Mouse (Mus musculus): ENCODE results near the gene Exoc3l. TPM values are rescaled to one million over a fixed set of nuclear protein-coding genes. Genes with fewer than 3 reads are reported as not detected.
A peak's percentile ranks its signal among the peaks of the same experiment; 100 is the strongest.

Gene Exoc3l
- polyA plus RNA-seq, 1 experiment from 2014 or later: 10.5 TPM

DNA sequence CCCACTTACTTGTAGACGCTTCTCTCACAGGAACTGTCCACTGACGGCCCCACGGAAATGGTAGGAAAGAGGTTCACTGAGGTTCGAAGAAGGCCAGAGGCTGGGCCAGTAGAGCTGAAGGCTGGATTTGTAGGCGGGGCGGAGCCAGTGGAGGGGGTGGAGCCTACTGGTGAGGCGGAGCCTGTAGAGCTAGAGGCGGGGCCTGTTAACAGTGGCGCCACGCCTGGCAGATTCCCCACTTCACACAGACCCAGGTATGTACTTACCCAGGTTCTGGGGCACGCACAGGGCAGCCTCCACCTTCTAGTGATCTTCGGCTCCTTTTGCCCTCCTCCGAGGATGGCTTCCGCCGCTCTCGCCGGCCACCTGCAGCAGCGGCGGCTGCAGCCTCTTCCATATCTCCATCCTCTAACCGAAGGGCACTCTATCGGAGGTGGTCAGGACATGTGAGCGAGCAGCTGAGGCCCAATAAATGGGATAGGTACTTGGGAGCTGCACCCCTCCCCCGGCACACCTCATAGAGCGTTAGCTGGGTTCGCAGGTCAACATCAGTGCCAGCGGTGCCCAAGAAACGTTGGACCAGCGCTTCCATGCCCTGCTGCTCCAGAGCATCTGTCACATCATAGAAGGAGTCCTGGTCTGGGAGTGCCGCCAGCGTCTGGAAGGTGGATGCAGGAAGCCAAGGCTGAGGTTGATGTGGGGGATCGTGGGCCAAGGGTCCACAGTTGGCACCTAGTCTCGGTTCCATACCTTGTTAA is 40.7 kb upstream of the Exoc3l start:
- peak overlapping the region; percentile 34 for H3K4me2 ChIP-seq (ENCODE audit: low read length)
- no peaks in the 10 kb centered on the region for H3K9me3 ChIP-seq (replicated peaks; ENCODE audit: control insufficient read depth, low read length, poor library complexity, severe bottlenecking)
- peak overlapping the region; percentile 38; the same call in 1 of the 2 replicates for H3K9ac ChIP-seq (ENCODE audit: low read depth, low read length)
- no peak overlapping the region for H3K27ac ChIP-seq (ENCODE audit: low read length)
- peaks cover 10% of the 10 kb centered on the region for H3K36me3 ChIP-seq (ENCODE audit: control insufficient read depth, insufficient read depth, low read length)
- peak; percentile 31 for ATAC-seq
- H3K4me1 ChIP-seq (ENCODE audit: control insufficient read depth, insufficient read depth, low read length): no peaks in the 10 kb centered on the region
- 50% methylated on average over 32 of the region's 32 CpGs for WGBS
- H3K4me3 ChIP-seq (ENCODE audit: low read depth, low read length): peak overlapping the region; percentile 16
- H3K27me3 ChIP-seq (ENCODE audit: control insufficient read depth, insufficient read depth, low read depth, low read length): no peaks in the 10 kb centered on the region

DNA sequence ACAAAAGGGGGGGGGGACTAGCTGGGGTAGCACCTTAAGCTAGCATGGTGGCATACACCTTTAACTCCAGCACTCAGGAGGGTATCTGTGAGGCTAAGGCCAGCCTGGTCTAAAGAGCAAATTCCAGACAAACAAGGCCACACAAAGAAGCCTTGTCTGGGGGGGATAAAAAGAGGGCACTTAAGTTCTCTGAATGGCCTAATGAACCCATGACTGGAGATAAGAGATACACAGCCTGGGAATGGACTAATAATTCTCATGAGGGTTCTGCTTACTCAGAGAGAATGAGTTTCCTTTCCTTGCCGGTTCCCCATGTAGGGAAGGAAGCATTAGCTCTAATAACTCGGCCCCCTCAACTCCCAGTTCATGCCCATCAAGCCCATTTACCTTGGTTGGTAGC is 36.6 kb upstream of the Exoc3l start:
- Histone ChIP-seq H3K4me1 (ENCODE audit: control insufficient read depth, insufficient read depth, low read length) (peaks cover under 1% of the 10 kb centered on the region), H3K9ac (ENCODE audit: low read depth, low read length) (no peak overlapping the region), H3K36me3 (ENCODE audit: control insufficient read depth, insufficient read depth, low read length) (peaks cover 39% of the 10 kb centered on the region), H3K4me3 (ENCODE audit: low read depth, low read length) (no peak overlapping the region), H3K4me2 (ENCODE audit: low read length) (no peak overlapping the region), H3K9me3 (replicated peaks; ENCODE audit: control insufficient read depth, low read length, poor library complexity, severe bottlenecking) (no peaks in the 10 kb centered on the region), H3K27me3 (ENCODE audit: control insufficient read depth, insufficient read depth, low read depth, low read length) (no peaks in the 10 kb centered on the region), H3K27ac (ENCODE audit: low read length) (no peak overlapping the region)
- 69% methylated on average over 2 of the region's 2 CpGs for WGBS
- ATAC-seq: no peak

DNA sequence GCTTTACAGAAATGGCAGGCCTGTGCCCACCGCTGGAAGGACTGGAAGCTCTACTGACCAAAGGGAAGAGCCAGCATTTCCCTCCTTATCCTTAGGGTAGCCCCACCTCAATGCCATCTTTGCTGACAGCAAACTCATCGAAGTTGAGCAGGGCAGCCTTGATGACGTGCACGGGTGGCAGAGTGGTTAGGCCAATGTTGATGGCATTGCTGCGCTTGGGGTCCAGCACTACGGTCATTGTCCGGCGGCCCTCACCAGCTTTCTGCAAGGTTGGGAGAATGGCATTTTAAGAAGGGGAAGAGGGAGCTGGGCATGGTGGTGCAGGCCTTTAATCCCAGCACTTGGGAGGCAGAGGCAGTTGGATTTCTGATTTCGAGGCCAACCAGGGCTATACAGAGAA is 36.0 kb upstream of the Exoc3l start:
- no peak overlapping the region for H3K4me2 ChIP-seq (ENCODE audit: low read length)
- ATAC-seq: no peak
- H3K9ac ChIP-seq (ENCODE audit: low read depth, low read length): no peak overlapping the region
- WGBS: 93% methylated on average over 9 of the region's 9 CpGs
- no peak overlapping the region for H3K27ac ChIP-seq (ENCODE audit: low read length)
- peaks cover 7% of the 10 kb centered on the region for H3K4me1 ChIP-seq (ENCODE audit: control insufficient read depth, insufficient read depth, low read length)
- H3K4me3 ChIP-seq (ENCODE audit: low read depth, low read length): no peak overlapping the region
- no peaks in the 10 kb centered on the region for H3K27me3 ChIP-seq (ENCODE audit: control insufficient read depth, insufficient read depth, low read depth, low read length)
- H3K36me3 ChIP-seq (ENCODE audit: control insufficient read depth, insufficient read depth, low read length): peaks cover 39% of the 10 kb centered on the region
- no peaks in the 10 kb centered on the region for H3K9me3 ChIP-seq (replicated peaks; ENCODE audit: control insufficient read depth, low read length, poor library complexity, severe bottlenecking)

DNA sequence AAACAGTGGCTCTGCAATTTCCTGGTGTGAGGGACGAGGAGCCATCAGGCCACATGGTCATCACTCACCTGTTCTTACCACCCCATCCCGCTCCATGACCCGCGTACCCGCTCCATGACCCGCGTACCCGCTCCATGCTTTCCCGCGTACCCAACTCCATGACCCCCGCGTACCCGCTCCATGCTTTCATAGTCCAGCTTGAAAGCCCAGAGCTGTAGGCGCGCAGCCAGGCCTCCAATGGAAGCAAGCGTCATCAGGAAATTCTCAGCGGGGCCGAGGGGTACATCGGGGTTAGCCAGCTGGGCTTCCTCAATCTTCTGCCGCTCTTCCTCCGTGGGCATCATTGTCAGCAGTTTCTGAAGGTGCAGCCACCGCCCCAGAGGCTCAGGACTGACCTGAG is 35.6 kb upstream of the Exoc3l start:
- Histone ChIP-seq H3K27me3 (ENCODE audit: control insufficient read depth, insufficient read depth, low read depth, low read length) (no peaks in the 10 kb centered on the region), H3K4me2 (ENCODE audit: low read length) (no peak overlapping the region), H3K4me3 (ENCODE audit: low read depth, low read length) (no peak overlapping the region), H3K9ac (ENCODE audit: low read depth, low read length) (no peak overlapping the region), H3K27ac (ENCODE audit: low read length) (no peak overlapping the region), H3K4me1 (ENCODE audit: control insufficient read depth, insufficient read depth, low read length) (peaks cover 7% of the 10 kb centered on the region), H3K36me3 (ENCODE audit: control insufficient read depth, insufficient read depth, low read length) (peaks cover 39% of the 10 kb centered on the region), H3K9me3 (replicated peaks; ENCODE audit: control insufficient read depth, low read length, poor library complexity, severe bottlenecking) (no peaks in the 10 kb centered on the region)
- ATAC-seq: no peak
- 96% methylated on average over 22 of the region's 22 CpGs for WGBS

DNA sequence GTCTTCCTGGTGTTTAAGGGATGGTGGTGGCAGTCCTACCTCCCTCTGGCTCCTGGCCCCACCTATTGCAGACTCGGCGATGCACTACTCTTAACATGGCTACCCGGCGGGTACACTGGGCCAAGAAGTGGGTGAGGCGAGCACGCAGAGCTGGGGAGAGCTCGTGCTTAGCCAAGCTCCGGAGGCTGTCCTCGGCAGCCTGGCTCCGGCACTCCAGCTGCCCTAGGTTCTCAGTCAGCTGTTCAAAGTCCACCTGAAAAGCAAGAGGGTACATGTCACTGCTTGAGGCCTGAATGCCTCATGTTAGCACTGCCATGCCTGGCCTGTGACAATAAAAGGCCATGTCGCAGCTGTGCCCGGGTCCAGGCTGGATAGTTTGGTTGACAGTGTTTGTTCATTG is 34.4 kb upstream of the Exoc3l start:
- 94% methylated on average over 12 of the region's 12 CpGs for WGBS
- Histone ChIP-seq H3K27ac (ENCODE audit: low read length) (no peak overlapping the region), H3K9ac (ENCODE audit: low read depth, low read length) (no peak overlapping the region), H3K4me3 (ENCODE audit: low read depth, low read length) (no peak overlapping the region), H3K4me2 (ENCODE audit: low read length) (no peak overlapping the region), H3K4me1 (ENCODE audit: control insufficient read depth, insufficient read depth, low read length) (peaks cover 10% of the 10 kb centered on the region), H3K27me3 (ENCODE audit: control insufficient read depth, insufficient read depth, low read depth, low read length) (no peaks in the 10 kb centered on the region), H3K36me3 (ENCODE audit: control insufficient read depth, insufficient read depth, low read length) (peaks cover 39% of the 10 kb centered on the region), H3K9me3 (replicated peaks; ENCODE audit: control insufficient read depth, low read length, poor library complexity, severe bottlenecking) (no peaks in the 10 kb centered on the region)
- no peak for ATAC-seq

DNA sequence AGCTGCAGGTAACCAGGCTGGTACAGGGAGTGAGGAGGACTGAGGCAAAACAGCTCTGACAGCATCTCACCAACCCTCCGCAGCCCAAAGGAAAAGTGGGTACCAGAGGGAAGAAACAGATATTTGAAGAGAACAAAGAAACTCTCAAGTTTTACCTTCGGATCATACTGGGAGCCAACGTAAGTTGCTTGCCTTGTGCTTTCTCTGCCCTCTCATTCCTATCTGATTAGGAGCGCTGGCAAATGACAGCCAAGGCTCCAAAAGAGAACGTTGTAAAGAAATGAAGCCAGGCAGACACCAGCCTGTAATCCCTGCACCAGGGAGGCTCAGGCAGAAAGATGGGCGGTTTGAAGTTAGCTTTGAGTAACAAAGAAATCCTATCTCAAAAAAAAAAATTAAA is 31.1 kb upstream of the Exoc3l start:
- Histone ChIP-seq H3K9me3 (replicated peaks; ENCODE audit: control insufficient read depth, low read length, poor library complexity, severe bottlenecking) (no peaks in the 10 kb centered on the region), H3K4me1 (ENCODE audit: control insufficient read depth, insufficient read depth, low read length) (peaks cover 17% of the 10 kb centered on the region), H3K27me3 (ENCODE audit: control insufficient read depth, insufficient read depth, low read depth, low read length) (no peaks in the 10 kb centered on the region), H3K36me3 (ENCODE audit: control insufficient read depth, insufficient read depth, low read length) (peaks cover 33% of the 10 kb centered on the region), H3K4me2 (ENCODE audit: low read length) (peak overlapping the region; percentile 60), H3K9ac (ENCODE audit: low read depth, low read length) (peak overlapping the region; percentile 68), H3K27ac (ENCODE audit: low read length) (no peak overlapping the region), H3K4me3 (ENCODE audit: low read depth, low read length) (peak overlapping the region; percentile 66)
- 43% methylated on average over 6 of the region's 6 CpGs for WGBS
- ATAC-seq: no peak

DNA sequence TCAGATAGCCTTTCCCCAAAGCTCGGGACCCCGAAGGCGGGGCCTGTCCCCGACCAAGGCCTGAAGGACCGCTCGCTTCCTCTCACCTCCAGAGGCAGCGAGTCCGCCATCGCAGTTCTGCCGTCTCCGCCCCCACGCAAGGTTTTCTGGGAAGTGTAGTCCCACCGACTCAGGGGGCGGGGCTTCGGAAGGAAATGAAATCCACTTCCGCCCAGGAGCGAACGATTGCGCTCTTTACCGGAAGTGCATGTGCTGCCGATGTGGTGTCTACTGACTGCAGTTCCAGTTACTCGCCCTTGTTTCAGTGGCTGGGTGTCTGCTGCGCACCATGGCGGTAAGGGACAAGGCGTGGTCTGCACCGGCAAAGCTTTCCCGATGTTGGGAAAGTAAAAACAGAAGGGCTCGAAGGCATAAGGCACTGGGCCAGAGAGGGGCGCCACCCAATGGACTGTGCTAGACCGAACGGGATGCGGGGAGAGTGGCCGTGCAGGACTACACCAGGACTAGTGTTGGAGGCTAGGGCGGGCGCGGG is 30.3 kb upstream of the Exoc3l start, which contains the start of the genes Lrrc29 and Tmem208:
Lrrc29 (minus strand) TSS at position 138 of the 532 bp plus-strand sequence.
Tmem208 (plus strand) TSS at position 214 of the 532 bp plus-strand sequence.
- no peaks in the 10 kb centered on the region for H3K27me3 ChIP-seq (ENCODE audit: control insufficient read depth, insufficient read depth, low read depth, low read length)
- peak within 1 kb of the TSS; percentile 79 for H3K4me2 ChIP-seq (ENCODE audit: low read length)
- peak within 1 kb of the TSS; percentile 88 for H3K9ac ChIP-seq (ENCODE audit: low read depth, low read length)
- peaks cover 25% of the 10 kb centered on the region for H3K36me3 ChIP-seq (ENCODE audit: control insufficient read depth, insufficient read depth, low read length)
- H3K4me1 ChIP-seq (ENCODE audit: control insufficient read depth, insufficient read depth, low read length): peaks cover 17% of the 10 kb centered on the region
- H3K27ac ChIP-seq (ENCODE audit: low read length): peak within 1 kb of the TSS; percentile 82
- under 1% methylated on average over 36 of the region's 36 CpGs for WGBS
- peak; percentile 90 for ATAC-seq
- peak within 1 kb of the TSS; percentile 66 for H3K4me3 ChIP-seq (ENCODE audit: low read depth, low read length)
- H3K9me3 ChIP-seq (replicated peaks; ENCODE audit: control insufficient read depth, low read length, poor library complexity, severe bottlenecking): no peaks in the 10 kb centered on the region

DNA sequence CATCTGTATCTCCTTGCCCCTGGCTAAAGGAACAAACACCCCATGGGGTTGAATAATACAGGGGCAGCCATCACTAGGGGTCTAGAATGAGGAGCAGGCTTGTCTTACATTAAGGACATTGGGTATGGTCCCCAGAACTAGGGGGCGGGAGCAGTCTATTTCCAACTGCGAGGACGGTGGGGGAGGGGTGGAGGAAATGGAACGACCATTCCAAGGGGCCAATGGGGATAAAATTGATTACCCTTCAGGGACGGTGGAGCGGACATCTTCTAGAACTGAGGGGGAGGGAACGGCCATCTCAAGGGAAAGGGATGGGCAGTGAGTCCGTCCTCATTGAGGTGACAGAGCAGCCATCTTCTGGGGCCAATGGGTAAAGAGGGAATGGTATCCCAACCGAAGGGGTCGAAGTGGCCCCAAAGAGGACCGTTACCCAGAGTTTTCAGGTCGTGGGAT is 29.8 kb upstream of the Exoc3l start:
- H3K4me3 ChIP-seq (ENCODE audit: low read depth, low read length): peak overlapping the region; percentile 66
- WGBS: 0% methylated on average over 12 of the region's 12 CpGs
- H3K9ac ChIP-seq (ENCODE audit: low read depth, low read length): peak overlapping the region; percentile 88
- H3K4me2 ChIP-seq (ENCODE audit: low read length): peak overlapping the region; percentile 79
- peak; percentile 68 for ATAC-seq
- peak overlapping the region; percentile 82 for H3K27ac ChIP-seq (ENCODE audit: low read length)
- H3K4me1 ChIP-seq (ENCODE audit: control insufficient read depth, insufficient read depth, low read length): peaks cover 17% of the 10 kb centered on the region
- no peaks in the 10 kb centered on the region for H3K27me3 ChIP-seq (ENCODE audit: control insufficient read depth, insufficient read depth, low read depth, low read length)
- peaks cover 20% of the 10 kb centered on the region for H3K36me3 ChIP-seq (ENCODE audit: control insufficient read depth, insufficient read depth, low read length)
- no peaks in the 10 kb centered on the region for H3K9me3 ChIP-seq (replicated peaks; ENCODE audit: control insufficient read depth, low read length, poor library complexity, severe bottlenecking)

DNA sequence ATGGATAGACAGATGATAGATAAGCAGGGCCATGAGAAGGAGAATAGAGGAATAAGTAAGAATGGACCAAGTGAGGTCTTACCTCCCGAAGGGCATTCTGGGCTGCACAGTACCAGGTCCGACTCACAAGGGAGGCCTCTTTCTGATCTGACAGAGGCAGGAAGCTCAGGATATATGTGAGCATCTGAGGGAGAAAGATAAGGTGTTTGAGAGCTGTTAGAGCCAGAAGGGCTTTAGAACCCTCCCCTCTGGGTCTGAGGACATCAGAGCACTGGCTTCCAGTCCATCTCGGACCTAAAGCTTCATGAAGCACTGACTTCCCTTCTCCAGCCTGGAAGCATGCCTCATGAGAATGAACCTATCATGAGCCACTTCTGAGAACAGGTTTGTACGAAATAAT is 27.3 kb upstream of the Exoc3l start:
- WGBS: 97% methylated on average over 4 of the region's 4 CpGs
- Histone ChIP-seq H3K9me3 (replicated peaks; ENCODE audit: control insufficient read depth, low read length, poor library complexity, severe bottlenecking) (no peaks in the 10 kb centered on the region), H3K4me3 (ENCODE audit: low read depth, low read length) (no peak overlapping the region), H3K4me1 (ENCODE audit: control insufficient read depth, insufficient read depth, low read length) (peaks cover 17% of the 10 kb centered on the region), H3K9ac (ENCODE audit: low read depth, low read length) (no peak overlapping the region), H3K27ac (ENCODE audit: low read length) (no peak overlapping the region), H3K4me2 (ENCODE audit: low read length) (no peak overlapping the region), H3K27me3 (ENCODE audit: control insufficient read depth, insufficient read depth, low read depth, low read length) (no peaks in the 10 kb centered on the region), H3K36me3 (ENCODE audit: control insufficient read depth, insufficient read depth, low read length) (peaks cover 2% of the 10 kb centered on the region; the same call in 1 of the 2 replicates)
- no peak for ATAC-seq
